Mouse (Mus musculus): ENCODE measurements around the gene Gnmt. TPM values are rescaled to one million over a fixed set of nuclear protein-coding genes. Genes with fewer than 3 reads are reported as not detected.

Gene Gnmt
- polyA plus RNA-seq, 1 experiment from 2014 or later: 0.36 TPM

- WGBS: 4% methylated on average over 32 of the region's 41 CpGs
Measured at GRCm38 (mm10) chr17:46703971-46704886, 24.7 kb downstream of the Gnmt start.

GRCm38 (mm10) chr17:46702506-46702905 lies 26.5 kb downstream of the Gnmt start:
- ATAC-seq (replicated peaks; ENCODE audit: low FRiP score) (no peak), DNase-seq (ENCODE audit: low spot score) (no peak)
- H3K36me3 ChIP-seq (ENCODE audit: control insufficient read depth, insufficient read depth, low read length): no peaks in the 10 kb centered on the region; the same call in 1 of the 2 replicates
- peak overlapping the region; percentile 58; the same call in 1 of the 2 replicates for H3K4me2 ChIP-seq (ENCODE audit: low read depth, low read length, severe bottlenecking)
- no peak overlapping the region for H3K27ac ChIP-seq (ENCODE audit: low read depth, low read length)
- H3K4me3 ChIP-seq (ENCODE audit: low read depth, low read length): no peak overlapping the region
- WGBS: 90% methylated on average over 5 of the region's 5 CpGs
- peaks cover 21% of the 10 kb centered on the region for H3K4me1 ChIP-seq (replicated peaks; ENCODE audit: control insufficient read depth, insufficient read depth, low read length)
- no peaks in the 10 kb centered on the region for H3K27me3 ChIP-seq (ENCODE audit: control insufficient read depth, insufficient read depth, low read length)
- no peaks in the 10 kb centered on the region for H3K9me3 ChIP-seq (ENCODE audit: control insufficient read depth, low read length)
- peak overlapping the region; percentile 92; the same call in 1 of the 2 replicates for H3K9ac ChIP-seq (ENCODE audit: low read length)

More at GRCm38 (mm10) chr17:46703971-46704886, 24.7 kb downstream of the Gnmt start:
- Histone ChIP-seq H3K27ac (ENCODE audit: low read depth, low read length) (peak overlapping the region; percentile 80), H3K4me1 (replicated peaks; ENCODE audit: control insufficient read depth, insufficient read depth, low read length) (peaks cover 21% of the 10 kb centered on the region), H3K9ac (ENCODE audit: low read length) (peak overlapping the region; percentile 92), H3K4me3 (ENCODE audit: low read depth, low read length) (peak overlapping the region; percentile 90), H3K27me3 (ENCODE audit: control insufficient read depth, insufficient read depth, low read length) (no peaks in the 10 kb centered on the region), H3K9me3 (ENCODE audit: control insufficient read depth, low read length) (no peaks in the 10 kb centered on the region), H3K4me2 (ENCODE audit: low read depth, low read length, severe bottlenecking) (peak overlapping the region; percentile 58), H3K36me3 (ENCODE audit: control insufficient read depth, insufficient read depth, low read length) (no peaks in the 10 kb centered on the region; the same call in 1 of the 2 replicates)
- ATAC-seq (replicated peaks; ENCODE audit: low FRiP score) (peak; percentile 75), DNase-seq (ENCODE audit: low spot score) (no peak)

GRCm38 (mm10) chr17:46702100-46702499 lies 26.9 kb downstream of the Gnmt start:
- Histone ChIP-seq H3K4me3 (ENCODE audit: low read depth, low read length) (no peak overlapping the region), H3K9me3 (ENCODE audit: control insufficient read depth, low read length) (no peaks in the 10 kb centered on the region), H3K4me2 (ENCODE audit: low read depth, low read length, severe bottlenecking) (no peak overlapping the region), H3K27ac (ENCODE audit: low read depth, low read length) (no peak overlapping the region), H3K27me3 (ENCODE audit: control insufficient read depth, insufficient read depth, low read length) (no peaks in the 10 kb centered on the region), H3K36me3 (ENCODE audit: control insufficient read depth, insufficient read depth, low read length) (no peaks in the 10 kb centered on the region; the same call in 1 of the 2 replicates), H3K4me1 (replicated peaks; ENCODE audit: control insufficient read depth, insufficient read depth, low read length) (peaks cover 21% of the 10 kb centered on the region), H3K9ac (ENCODE audit: low read length) (no peak overlapping the region)
- DNase-seq (ENCODE audit: low spot score): no peak
- 92% methylated on average over 12 of the region's 12 CpGs for WGBS
- ATAC-seq (replicated peaks; ENCODE audit: low FRiP score): no peak

- DNase-seq (ENCODE audit: low spot score) (no peak), ATAC-seq (replicated peaks; ENCODE audit: low FRiP score) (no peak)
- Histone ChIP-seq H3K9ac (ENCODE audit: low read length) (no peak overlapping the region), H3K9me3 (ENCODE audit: control insufficient read depth, low read length) (no peaks in the 10 kb centered on the region), H3K4me1 (replicated peaks; ENCODE audit: control insufficient read depth, insufficient read depth, low read length) (peaks cover 21% of the 10 kb centered on the region), H3K4me2 (ENCODE audit: low read depth, low read length, severe bottlenecking) (no peak overlapping the region), H3K27me3 (ENCODE audit: control insufficient read depth, insufficient read depth, low read length) (no peaks in the 10 kb centered on the region), H3K36me3 (ENCODE audit: control insufficient read depth, insufficient read depth, low read length) (no peaks in the 10 kb centered on the region; the same call in 1 of the 2 replicates), H3K4me3 (ENCODE audit: low read depth, low read length) (no peak overlapping the region), H3K27ac (ENCODE audit: low read depth, low read length) (no peak overlapping the region)
- 87% methylated on average over 12 of the region's 12 CpGs for WGBS
Measured at GRCm38 (mm10) chr17:46701489-46701888, 27.5 kb downstream of the Gnmt start.

- DNase-seq (ENCODE audit: low spot score) (no peak), ATAC-seq (replicated peaks; ENCODE audit: low FRiP score) (no peak)
- WGBS: 86% methylated on average over 3 of the region's 3 CpGs
- Histone ChIP-seq H3K9me3 (ENCODE audit: control insufficient read depth, low read length) (no peaks in the 10 kb centered on the region), H3K9ac (ENCODE audit: low read length) (no peak overlapping the region), H3K27me3 (ENCODE audit: control insufficient read depth, insufficient read depth, low read length) (no peaks in the 10 kb centered on the region), H3K4me3 (ENCODE audit: low read depth, low read length) (no peak overlapping the region), H3K36me3 (ENCODE audit: control insufficient read depth, insufficient read depth, low read length) (no peaks in the 10 kb centered on the region; the same call in 1 of the 2 replicates), H3K4me1 (replicated peaks; ENCODE audit: control insufficient read depth, insufficient read depth, low read length) (peaks cover 16% of the 10 kb centered on the region), H3K4me2 (ENCODE audit: low read depth, low read length, severe bottlenecking) (no peak overlapping the region), H3K27ac (ENCODE audit: low read depth, low read length) (no peak overlapping the region)
Measured at GRCm38 (mm10) chr17:46699912-46700311, 29.1 kb downstream of the Gnmt start.

GRCm38 (mm10) chr17:46699245-46699644 lies 29.7 kb downstream of the Gnmt start:
- DNase-seq (ENCODE audit: low spot score): no peak
- no peak for ATAC-seq (replicated peaks; ENCODE audit: low FRiP score)
- Histone ChIP-seq H3K36me3 (ENCODE audit: control insufficient read depth, insufficient read depth, low read length) (no peaks in the 10 kb centered on the region; the same call in 1 of the 2 replicates), H3K4me3 (ENCODE audit: low read depth, low read length) (no peak overlapping the region), H3K4me2 (ENCODE audit: low read depth, low read length, severe bottlenecking) (no peak overlapping the region), H3K27me3 (ENCODE audit: control insufficient read depth, insufficient read depth, low read length) (no peaks in the 10 kb centered on the region), H3K4me1 (replicated peaks; ENCODE audit: control insufficient read depth, insufficient read depth, low read length) (peaks cover 16% of the 10 kb centered on the region), H3K9me3 (ENCODE audit: control insufficient read depth, low read length) (no peaks in the 10 kb centered on the region), H3K9ac (ENCODE audit: low read length) (no peak overlapping the region), H3K27ac (ENCODE audit: low read depth, low read length) (no peak overlapping the region)
- WGBS: 92% methylated on average over 5 of the region's 5 CpGs

- WGBS: 91% methylated on average over 6 of the region's 6 CpGs
- H3K4me3 ChIP-seq (ENCODE audit: low read depth, low read length): no peak overlapping the region
- H3K4me1 ChIP-seq (replicated peaks; ENCODE audit: control insufficient read depth, insufficient read depth, low read length): peaks cover 11% of the 10 kb centered on the region
- DNase-seq (ENCODE audit: low spot score): no peak
- no peak for ATAC-seq (replicated peaks; ENCODE audit: low FRiP score)
- H3K9ac ChIP-seq (ENCODE audit: low read length): no peak overlapping the region
- no peak overlapping the region for H3K27ac ChIP-seq (ENCODE audit: low read depth, low read length)
- no peaks in the 10 kb centered on the region for H3K9me3 ChIP-seq (ENCODE audit: control insufficient read depth, low read length)
- H3K4me2 ChIP-seq (ENCODE audit: low read depth, low read length, severe bottlenecking): no peak overlapping the region
- no peaks in the 10 kb centered on the region; the same call in 1 of the 2 replicates for H3K36me3 ChIP-seq (ENCODE audit: control insufficient read depth, insufficient read depth, low read length)
- no peaks in the 10 kb centered on the region for H3K27me3 ChIP-seq (ENCODE audit: control insufficient read depth, insufficient read depth, low read length)
Measured at GRCm38 (mm10) chr17:46698515-46698914, 30.5 kb downstream of the Gnmt start.

- WGBS: 86% methylated on average over 1 of the region's 1 CpGs
- Histone ChIP-seq H3K4me1 (replicated peaks; ENCODE audit: control insufficient read depth, insufficient read depth, low read length) (no peaks in the 10 kb centered on the region), H3K4me2 (ENCODE audit: low read depth, low read length, severe bottlenecking) (no peak overlapping the region), H3K36me3 (ENCODE audit: control insufficient read depth, insufficient read depth, low read length) (no peaks in the 10 kb centered on the region; the same call in 1 of the 2 replicates), H3K27ac (ENCODE audit: low read depth, low read length) (no peak overlapping the region), H3K4me3 (ENCODE audit: low read depth, low read length) (no peak overlapping the region), H3K9me3 (ENCODE audit: control insufficient read depth, low read length) (no peaks in the 10 kb centered on the region), H3K9ac (ENCODE audit: low read length) (no peak overlapping the region), H3K27me3 (ENCODE audit: control insufficient read depth, insufficient read depth, low read length) (no peaks in the 10 kb centered on the region)
- ATAC-seq (replicated peaks; ENCODE audit: low FRiP score): no peak
- DNase-seq (ENCODE audit: low spot score): no peak
Measured at GRCm38 (mm10) chr17:46694517-46695063, 34.4 kb downstream of the Gnmt start.
